Mouse (Mus musculus): ENCODE measurements around the gene Slc16a13. TPM values are rescaled to one million over a fixed set of nuclear protein-coding genes. Genes with fewer than 3 reads are reported as not detected.

The Slc16a13 gene
- total RNA-seq (2014; fragmentation: Nextera tagmentation) (4.7 and 6.0 TPM in 2 replicates), total RNA-seq (2017) (4.6 and 5.7 TPM in 2 replicates), polyA plus RNA-seq (2012) (6.6 and 8.3 TPM in 2 replicates)

GRCm38 (mm10) chr11:70220731-70221602 lies at the start of gene Slc16a13:
TSS of gene Slc16a13 (minus strand) at chr11:70221064.
- TF ChIP-seq CTCF (IDR thresholded peaks at IDR 0.05; ENCODE audit: low read depth, low read length) (no peak), TAL1 (conservative IDR thresholded peaks at IDR 0.05; ENCODE audit: low read depth, low read length) (no peak), GATA2 (IDR thresholded peaks at IDR 0.05; ENCODE audit: borderline replicate concordance, low read depth, low read length) (no peak), GATA1 (IDR thresholded peaks at IDR 0.05; ENCODE audit: borderline replicate concordance, low read length) (no peak), POLR2AphosphoS5 (IDR thresholded peaks at IDR 0.05; ENCODE audit: insufficient replicate concordance, low read depth, low read length) (no peak; the same call in 1 of the 2 replicates)
- ATAC-seq (ENCODE audit: extremely low read depth, insufficient number of reproducible peaks, low FRiP score, poor library complexity, severe bottlenecking), result peak; percentile 83

GRCm38 (mm10) chr11:70266405-70266804 lies 45.5 kb upstream of the Slc16a13 start:
- Histone ChIP-seq H3K27me3 (ENCODE audit: insufficient read depth, low read length) (peaks cover 15% of the 10 kb centered on the region), H3K4me3 (ENCODE audit: low read depth, low read length) (no peak overlapping the region), H3K9me3 (replicated peaks) (no peaks in the 10 kb centered on the region), H3K36me3 (replicated peaks) (no peaks in the 10 kb centered on the region), H3K4me1 (ENCODE audit: insufficient read depth, low read depth, low read length) (no peaks in the 10 kb centered on the region)
- ATAC-seq (ENCODE audit: extremely low read depth, insufficient number of reproducible peaks, low FRiP score, poor library complexity, severe bottlenecking), result no peak
- no peak for DNase-seq (ENCODE audit: low spot score)
- TF ChIP-seq GATA2 (IDR thresholded peaks at IDR 0.05; ENCODE audit: borderline replicate concordance, low read depth, low read length), result no peak
- TF ChIP-seq CTCF (IDR thresholded peaks at IDR 0.05; ENCODE audit: low read depth, low read length), result no peak
- TF ChIP-seq GATA1 (IDR thresholded peaks at IDR 0.05; ENCODE audit: borderline replicate concordance, low read length), result no peak
- TF ChIP-seq TAL1 (conservative IDR thresholded peaks at IDR 0.05; ENCODE audit: low read depth, low read length), result no peak
- TF ChIP-seq POLR2AphosphoS5 (IDR thresholded peaks at IDR 0.05; ENCODE audit: insufficient replicate concordance, low read depth, low read length), result no peak

More at GRCm38 (mm10) chr11:70220731-70221602, at the start of gene Slc16a13:
- peak; percentile 97 for DNase-seq (ENCODE audit: low spot score)
- Histone ChIP-seq H3K36me3 (replicated peaks) (peaks cover 44% of the 10 kb centered on the region), H3K9me3 (replicated peaks) (no peaks in the 10 kb centered on the region), H3K4me1 (ENCODE audit: insufficient read depth, low read depth, low read length) (peaks cover 60% of the 10 kb centered on the region), H3K27me3 (ENCODE audit: insufficient read depth, low read length) (no peaks in the 10 kb centered on the region), H3K4me3 (ENCODE audit: low read depth, low read length) (peak within 1 kb of the TSS; percentile 73)

GRCm38 (mm10) chr11:70265819-70266218 lies 45.0 kb upstream of the Slc16a13 start:
- ATAC-seq (ENCODE audit: extremely low read depth, insufficient number of reproducible peaks, low FRiP score, poor library complexity, severe bottlenecking), result no peak
- Histone ChIP-seq H3K36me3 (replicated peaks) (no peaks in the 10 kb centered on the region), H3K27me3 (ENCODE audit: insufficient read depth, low read length) (peaks cover 15% of the 10 kb centered on the region), H3K4me1 (ENCODE audit: insufficient read depth, low read depth, low read length) (no peaks in the 10 kb centered on the region), H3K4me3 (ENCODE audit: low read depth, low read length) (no peak overlapping the region), H3K9me3 (replicated peaks) (no peaks in the 10 kb centered on the region)
- DNase-seq (ENCODE audit: low spot score), result no peak
- TF ChIP-seq GATA2 (IDR thresholded peaks at IDR 0.05; ENCODE audit: borderline replicate concordance, low read depth, low read length) (no peak), TAL1 (conservative IDR thresholded peaks at IDR 0.05; ENCODE audit: low read depth, low read length) (no peak), POLR2AphosphoS5 (IDR thresholded peaks at IDR 0.05; ENCODE audit: insufficient replicate concordance, low read depth, low read length) (no peak)

- DNase-seq (ENCODE audit: low spot score) (no peak), ATAC-seq (ENCODE audit: extremely low read depth, insufficient number of reproducible peaks, low FRiP score, poor library complexity, severe bottlenecking) (no peak)
- TF ChIP-seq GATA1 (IDR thresholded peaks at IDR 0.05; ENCODE audit: borderline replicate concordance, low read length) (no peak), GATA2 (IDR thresholded peaks at IDR 0.05; ENCODE audit: borderline replicate concordance, low read depth, low read length) (no peak), CTCF (IDR thresholded peaks at IDR 0.05; ENCODE audit: low read depth, low read length) (no peak), POLR2AphosphoS5 (IDR thresholded peaks at IDR 0.05; ENCODE audit: insufficient replicate concordance, low read depth, low read length) (no peak), TAL1 (conservative IDR thresholded peaks at IDR 0.05; ENCODE audit: low read depth, low read length) (no peak)
- H3K4me3 ChIP-seq (ENCODE audit: low read depth, low read length), result no peak overlapping the region
- no peaks in the 10 kb centered on the region for H3K36me3 ChIP-seq (replicated peaks)
- no peaks in the 10 kb centered on the region for H3K9me3 ChIP-seq (replicated peaks)
- no peaks in the 10 kb centered on the region for H3K4me1 ChIP-seq (ENCODE audit: insufficient read depth, low read depth, low read length)
- H3K27me3 ChIP-seq (ENCODE audit: insufficient read depth, low read length), result peaks cover 15% of the 10 kb centered on the region
Measured at GRCm38 (mm10) chr11:70265252-70265651, 44.4 kb upstream of the Slc16a13 start.

- TF ChIP-seq POLR2AphosphoS5 (IDR thresholded peaks at IDR 0.05; ENCODE audit: insufficient replicate concordance, low read depth, low read length) (no peak), GATA2 (IDR thresholded peaks at IDR 0.05; ENCODE audit: borderline replicate concordance, low read depth, low read length) (no peak), TAL1 (conservative IDR thresholded peaks at IDR 0.05; ENCODE audit: low read depth, low read length) (no peak), CTCF (IDR thresholded peaks at IDR 0.05; ENCODE audit: low read depth, low read length) (no peak), GATA1 (IDR thresholded peaks at IDR 0.05; ENCODE audit: borderline replicate concordance, low read length) (no peak)
- ATAC-seq (ENCODE audit: extremely low read depth, insufficient number of reproducible peaks, low FRiP score, poor library complexity, severe bottlenecking) (no peak), DNase-seq (ENCODE audit: low spot score) (no peak)
- H3K4me1 ChIP-seq (ENCODE audit: insufficient read depth, low read depth, low read length), result no peaks in the 10 kb centered on the region
- H3K36me3 ChIP-seq (replicated peaks), result no peaks in the 10 kb centered on the region
- H3K9me3 ChIP-seq (replicated peaks), result no peaks in the 10 kb centered on the region
- H3K4me3 ChIP-seq (ENCODE audit: low read depth, low read length), result no peak overlapping the region
- H3K27me3 ChIP-seq (ENCODE audit: insufficient read depth, low read length), result peaks cover 34% of the 10 kb centered on the region
Measured at GRCm38 (mm10) chr11:70259035-70259434, 38.2 kb upstream of the Slc16a13 start.

GRCm38 (mm10) chr11:70254931-70255531 lies 34.2 kb upstream of the Slc16a13 start, which contains the start of gene Alox12:
TSS of gene Alox12 (minus strand) at chr11:70255353.
- ATAC-seq (ENCODE audit: extremely low read depth, insufficient number of reproducible peaks, low FRiP score, poor library complexity, severe bottlenecking), result no peak
- no peaks in the 10 kb centered on the region for H3K9me3 ChIP-seq (replicated peaks)
- H3K4me3 ChIP-seq (ENCODE audit: low read depth, low read length), result no peak within 1 kb of the TSS
- peaks cover 59% of the 10 kb centered on the region for H3K27me3 ChIP-seq (ENCODE audit: insufficient read depth, low read length)
- H3K4me1 ChIP-seq (ENCODE audit: insufficient read depth, low read depth, low read length), result no peaks in the 10 kb centered on the region
- H3K36me3 ChIP-seq (replicated peaks), result no peaks in the 10 kb centered on the region
- no peak for DNase-seq (ENCODE audit: low spot score)
- no peak for TF ChIP-seq TAL1 (conservative IDR thresholded peaks at IDR 0.05; ENCODE audit: low read depth, low read length)
- TF ChIP-seq GATA1 (IDR thresholded peaks at IDR 0.05; ENCODE audit: borderline replicate concordance, low read length), result no peak
- no peak for TF ChIP-seq CTCF (IDR thresholded peaks at IDR 0.05; ENCODE audit: low read depth, low read length)
- TF ChIP-seq GATA2 (IDR thresholded peaks at IDR 0.05; ENCODE audit: borderline replicate concordance, low read depth, low read length), result no peak
- TF ChIP-seq POLR2AphosphoS5 (IDR thresholded peaks at IDR 0.05; ENCODE audit: insufficient replicate concordance, low read depth, low read length), result no peak
